9 mouse cellular contexts compared by ENCODE assay signal in genomic region chr4:123748726-123749415, GRCm38 (mm10). TPM values are rescaled to one million over a fixed set of nuclear protein-coding genes. Genes with fewer than 3 reads are reported as not detected.
DNase-seq lines count a peak whose midpoint lies in the region; ATAC-seq and TF ChIP-seq lines count a peak whose summit lies in the region.
"Had no signal": no experiment of that assay in that cellular context is flagged by ENCODE, and none has a peak within 500 bp of the region (broad histone marks: within the 10 kb centered on the region; RNA-seq: fewer than 3 reads in every experiment).

No protein-coding gene starts in this region.

- peaks cover 33% of the 10 kb centered on the region for H3K4me1 ChIP-seq in erythroblast, embryonic 14.5 days (ENCODE audit: control insufficient read depth)
- H3K4me1 ChIP-seq in embryonic facial prominence, embryonic 15.5 days = peaks cover 17% of the 10 kb centered on the region
- H3K4me1 ChIP-seq in liver, embryonic 11.5 days (replicated peaks; ENCODE audit: control insufficient read depth, insufficient read depth, low read length) = peaks cover 13% of the 10 kb centered on the region
- H3K4me1 ChIP-seq in stomach, postnatal 0 days (replicated peaks; ENCODE audit: control insufficient read depth, insufficient read depth) = no peaks in the 10 kb centered on the region

- 12% methylated on average over 10 of the region's 10 CpGs for WGBS in embryonic facial prominence, embryonic 15.5 days
- 16% methylated on average over 10 of the region's 10 CpGs for WGBS in liver, embryonic 11.5 days
- 8% methylated on average over 10 of the region's 10 CpGs for WGBS in stomach, postnatal 0 days

- peaks cover 20% of the 10 kb centered on the region for H3K27me3 ChIP-seq in erythroblast, embryonic 14.5 days (ENCODE audit: control insufficient read depth)
- H3K27me3 ChIP-seq in embryonic facial prominence, embryonic 15.5 days = no peaks in the 10 kb centered on the region
- H3K27me3 ChIP-seq in liver, embryonic 11.5 days (replicated peaks; ENCODE audit: control insufficient read depth, insufficient read depth, low read length) = no peaks in the 10 kb centered on the region
- no peaks in the 10 kb centered on the region for H3K27me3 ChIP-seq in stomach, postnatal 0 days (ENCODE audit: control insufficient read depth, insufficient read depth, low read length)
- H3K27me3 ChIP-seq: Patski had no signal

- H3K9me3 ChIP-seq in erythroblast, embryonic 14.5 days (ENCODE audit: control insufficient read depth, low read length) = no peaks in the 10 kb centered on the region
- no peaks in the 10 kb centered on the region for H3K9me3 ChIP-seq in embryonic facial prominence, embryonic 15.5 days (replicated peaks)
- H3K9me3 ChIP-seq in liver, embryonic 11.5 days (ENCODE audit: control insufficient read depth, low read length) = no peaks in the 10 kb centered on the region
- H3K9me3 ChIP-seq in stomach, postnatal 0 days (ENCODE audit: control insufficient read depth, low read length) = no peaks in the 10 kb centered on the region

- 0 out of 2 replicates have a peak, but pooled peaks have one; percentile 14 for TF ChIP-seq CTCF in stomach, postnatal 0 days (IDR thresholded peaks at IDR 0.05; ENCODE audit: low read depth)

- H3K9ac ChIP-seq in embryonic facial prominence, embryonic 15.5 days = peak overlapping the region; percentile 84; the same call in 1 of the 2 replicates
- peak overlapping the region; percentile 82 for H3K9ac ChIP-seq in liver, embryonic 11.5 days (ENCODE audit: low read depth, low read length)
- peak overlapping the region; percentile 92 for H3K9ac ChIP-seq in stomach, postnatal 0 days (ENCODE audit: low read length)

- TF ChIP-seq EP300 in stomach, postnatal 0 days (optimal IDR thresholded peaks at IDR 0.05) = no peak

- H3K4me2 ChIP-seq in embryonic facial prominence, embryonic 15.5 days (replicated peaks) = peak overlapping the region; percentile 69
- peak overlapping the region; percentile 74 for H3K4me2 ChIP-seq in liver, embryonic 11.5 days
- H3K4me2 ChIP-seq in stomach, postnatal 0 days (replicated peaks; ENCODE audit: low read depth) = peak overlapping the region; percentile 95

- peak overlapping the region; percentile 89; the same call in 1 of the 2 replicates for H3K27ac ChIP-seq in embryonic facial prominence, embryonic 15.5 days (replicated peaks)
- H3K27ac ChIP-seq in liver, embryonic 11.5 days (ENCODE audit: low read depth, low read length) = no peak overlapping the region
- peak overlapping the region; percentile 93 for H3K27ac ChIP-seq in stomach, postnatal 0 days (replicated peaks)

- ATAC-seq in erythroblast, adult 5-6 weeks (replicated peaks; ENCODE audit: low FRiP score, poor library complexity, severe bottlenecking) = no peak
- no peak for ATAC-seq in embryonic facial prominence, embryonic 15.5 days (ENCODE audit: insufficient number of reproducible peaks, low FRiP score, low TSS enrichment, low read depth)
- ATAC-seq in liver, embryonic 11.5 days (replicated peaks; ENCODE audit: low FRiP score) = no peak
- ATAC-seq in stomach, postnatal 0 days (ENCODE audit: low FRiP score, low TSS enrichment) = no peak

- peaks cover 13% of the 10 kb centered on the region for H3K36me3 ChIP-seq in erythroblast, embryonic 14.5 days (ENCODE audit: control insufficient read depth)
- H3K36me3 ChIP-seq in embryonic facial prominence, embryonic 15.5 days = no peaks in the 10 kb centered on the region
- H3K36me3 ChIP-seq in liver, embryonic 11.5 days (ENCODE audit: control insufficient read depth, insufficient read depth, low read length) = no peaks in the 10 kb centered on the region
- no peaks in the 10 kb centered on the region for H3K36me3 ChIP-seq in stomach, postnatal 0 days (ENCODE audit: control insufficient read depth, insufficient read depth, low read length)

- peak overlapping the region; percentile 94 for H3K4me3 ChIP-seq in erythroblast, embryonic 14.5 days (replicated peaks)
- H3K4me3 ChIP-seq in embryonic facial prominence, embryonic 15.5 days (replicated peaks) = peak overlapping the region; percentile 97
- H3K4me3 ChIP-seq in liver, embryonic 11.5 days (ENCODE audit: low read depth, low read length) = peak overlapping the region; percentile 91
- H3K4me3 ChIP-seq in stomach, postnatal 0 days (ENCODE audit: low read depth, low read length) = peak overlapping the region; percentile 94

- peak; percentile 27 for DNase-seq in 3T3-L1 (ENCODE audit: low read depth, low spot score)
- DNase-seq in liver, embryonic 11.5 days (ENCODE audit: low spot score) = no peak
- DNase-seq in stomach, postnatal 0 days (ENCODE audit: low spot score) = no peak
- no peak for DNase-seq in urinary bladder, adult 18-20 months (ENCODE audit: low spot score in 2 of 2)
- no peak for DNase-seq in kidney, postnatal 14 days

RNA-seq across cellular contexts. Expression of gene Akirin1, which starts 1.3 kb away (rescaled TPM):
- 13.8 and 16.4 TPM in 2 replicates for polyA plus RNA-seq in erythroblast, embryonic 14.5 days (2012)
- total RNA-seq in erythroblast, adult 5-6 weeks (2015; ENCODE audit: low replicate concordance) = 17.5 and 27.4 TPM in 2 replicates
- 9.3 and 34.0 TPM in 2 replicates for total RNA-seq in erythroblast, adult 5-6 weeks (2017; ENCODE audit: low replicate concordance)
- 56.0 and 56.1 TPM in 2 replicates for polyA plus RNA-seq in embryonic facial prominence, embryonic 15.5 days (2015; fragmentation: Nextera tagmentation; extraction: Ambion mirVana)
- polyA plus RNA-seq in liver, embryonic 11.5 days (2014; fragmentation: Nextera tagmentation; extraction: Ambion mirVana) = 39.8 and 49.1 TPM in 2 replicates
- 42.3 and 46.6 TPM in 2 replicates for polyA plus RNA-seq in stomach, postnatal 0 days (2015; fragmentation: Nextera tagmentation; extraction: Ambion mirVana)

RNA-seq across cellular contexts. Expression of gene Ndufs5, which starts 30.9 kb away (rescaled TPM):
- 8.9 and 13.5 TPM in 2 replicates for polyA plus RNA-seq in erythroblast, embryonic 14.5 days (2012)
- total RNA-seq in erythroblast, adult 5-6 weeks (2015; ENCODE audit: low replicate concordance) = 25.3 and 32.9 TPM in 2 replicates
- total RNA-seq in erythroblast, adult 5-6 weeks (2017; ENCODE audit: low replicate concordance) = 27.9 and 29.0 TPM in 2 replicates
- polyA plus RNA-seq in embryonic facial prominence, embryonic 15.5 days (2015; fragmentation: Nextera tagmentation; extraction: Ambion mirVana) = 313 and 333 TPM in 2 replicates
- polyA plus RNA-seq in liver, embryonic 11.5 days (2014; fragmentation: Nextera tagmentation; extraction: Ambion mirVana) = 312 and 323 TPM in 2 replicates
- 326 and 344 TPM in 2 replicates for polyA plus RNA-seq in stomach, postnatal 0 days (2015; fragmentation: Nextera tagmentation; extraction: Ambion mirVana)

RNA-seq across cellular contexts. Expression of gene Rhbdl2, which starts 38.8 kb away (rescaled TPM):
- not detected in 2 replicates for polyA plus RNA-seq in erythroblast, embryonic 14.5 days (2012)
- total RNA-seq in erythroblast, adult 5-6 weeks (2015; ENCODE audit: low replicate concordance) = not detected in 2 replicates
- total RNA-seq in erythroblast, adult 5-6 weeks (2017; ENCODE audit: low replicate concordance) = not detected in 2 replicates
- 7.1 and 7.4 TPM in 2 replicates for polyA plus RNA-seq in embryonic facial prominence, embryonic 15.5 days (2015; fragmentation: Nextera tagmentation; extraction: Ambion mirVana)
- 0.18 TPM in 1 of 2 replicates, not detected in the other for polyA plus RNA-seq in liver, embryonic 11.5 days (2014; fragmentation: Nextera tagmentation; extraction: Ambion mirVana)
- polyA plus RNA-seq in stomach, postnatal 0 days (2015; fragmentation: Nextera tagmentation; extraction: Ambion mirVana) = 9.5 and 11.0 TPM in 2 replicates

Comparison
In these comparisons a context has a peak if more than half of its experiments do, and no peak if none do; other contexts are left out.
1. RNA of gene Ndufs5, which starts 30.9 kb away (polyA plus RNA-seq): 326 to 344 TPM in stomach, postnatal 0 days, 312 to 323 TPM in liver, embryonic 11.5 days and 313 to 333 TPM in embryonic facial prominence, embryonic 15.5 days; 8.9 to 13.5 TPM in erythroblast, embryonic 14.5 days; every median in the first group is over 10 times any median in the second.
2. Peak in every context shown above with its lines, with median percentiles within 50 percentile points of each other: H3K4me3 ChIP-seq, H3K4me2 ChIP-seq and H3K9ac ChIP-seq.